Mouse (Mus musculus): Measurements from ENCODE around the gene Wdr62.

DNA sequence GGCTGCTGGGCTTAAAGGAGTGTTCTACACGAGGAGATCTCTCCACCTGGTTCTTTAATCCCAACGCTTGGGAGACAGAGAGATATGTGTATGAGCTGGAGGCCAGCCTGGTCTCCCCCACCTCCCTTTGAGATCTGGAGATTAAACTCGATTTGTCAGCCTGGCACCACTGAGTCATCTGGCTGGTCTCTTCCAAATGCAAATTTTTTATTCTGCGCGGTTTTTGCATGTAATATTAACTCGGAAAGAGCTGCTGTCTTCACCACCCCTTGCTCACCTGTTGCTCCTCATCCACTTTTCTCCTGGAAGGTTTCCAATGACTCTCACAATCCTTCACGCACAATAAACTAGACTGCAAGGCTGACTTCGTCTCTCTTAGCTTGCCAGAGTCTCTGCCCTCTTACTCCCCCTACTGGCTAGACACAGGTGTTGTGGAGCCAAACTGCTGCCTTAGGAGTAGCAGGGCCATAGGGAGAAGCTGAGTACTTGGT is 81.7 kb downstream of the Wdr62 start, which contains the start of gene Capns1:
- TF ChIP-seq TAL1 (IDR thresholded peaks at IDR 0.05; ENCODE audit: low read length), result no peak
- TF ChIP-seq GATA1 (IDR thresholded peaks at IDR 0.05; ENCODE audit: low read length), result no peak
